Mouse (Mus musculus) CD8-positive naive resting alpha-beta T cell, adult 2 months (primary cell): Measurements from ENCODE around the gene Kctd2.
"Not testable (repeated sequence)": the region's sequence is repeated elsewhere in the genome, so short reads cannot be mapped to it uniquely, and the experiment has no call there.

Experiments
- DNase-seq, 2 experiments: peaks; one replicate each; pipeline ENCODE4 v3.0.0; 2022; ENCODE audit warnings: low read depth in 2 of 2, low spot score in 2 of 2

The Kctd2 gene

DNA sequence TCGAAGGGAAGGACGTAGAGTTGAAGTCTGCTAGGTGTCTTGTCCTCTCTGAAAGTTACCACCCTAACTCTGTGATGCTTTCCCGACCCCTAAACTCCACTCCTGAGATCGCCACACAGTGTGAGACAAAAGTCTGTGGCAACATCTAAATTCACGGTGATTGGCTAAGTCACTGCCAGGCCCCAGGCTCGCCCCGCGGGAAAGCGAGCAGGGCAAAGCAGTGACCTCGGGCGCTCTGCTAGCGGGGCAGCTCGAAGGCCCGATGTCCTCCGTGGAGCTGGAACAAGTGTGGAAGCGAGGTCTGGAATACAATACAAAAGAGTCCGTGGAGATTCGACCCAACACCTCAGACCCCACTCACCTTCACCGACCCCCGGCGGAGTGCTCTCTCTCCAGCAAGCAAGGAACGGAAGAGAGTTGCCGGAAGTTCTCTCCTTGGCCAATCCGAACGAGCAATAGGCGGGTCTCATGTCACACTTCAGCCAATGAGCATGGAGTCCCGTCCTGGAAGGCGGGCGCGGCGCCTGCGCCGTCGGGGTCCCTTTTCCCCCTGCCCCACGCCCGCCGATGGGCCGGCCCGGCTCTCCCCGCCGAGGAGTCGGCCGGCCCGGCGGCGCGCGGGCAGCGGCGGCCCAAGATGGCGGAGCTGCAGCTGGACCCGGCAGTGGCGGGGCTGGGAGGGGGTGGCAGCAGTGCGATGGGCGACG lies at the start of gene Kctd2, which contains the start of gene Atp5h:
Gene Kctd2 (plus strand): TSS at position 598 of the 707 bp plus-strand sequence.
Gene Atp5h (minus strand): TSS at position 432 of the 707 bp plus-strand sequence.
- peak; percentile 91 to 93 for DNase-seq

DNA sequence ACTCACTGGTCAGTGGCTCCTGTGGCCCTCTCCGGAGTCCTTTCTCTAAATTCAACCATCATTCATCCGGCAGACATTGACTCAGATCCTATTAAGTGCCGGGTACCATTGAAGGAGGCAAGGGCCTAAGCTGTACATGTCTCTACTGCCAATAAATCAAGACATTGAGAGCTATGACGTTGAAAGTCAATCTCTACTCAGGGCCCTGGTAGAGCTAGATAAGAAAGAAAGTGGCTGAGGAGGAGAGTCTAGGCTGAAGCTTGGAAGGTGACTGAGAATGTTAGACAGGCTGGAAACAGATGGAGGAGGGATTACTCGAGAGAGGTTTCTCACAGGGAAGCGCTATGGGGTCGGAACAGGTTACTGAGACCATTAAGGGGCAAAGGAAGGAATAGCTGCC lies 49.6 kb upstream of the Kctd2 start:
- DNase-seq: no peak

DNA sequence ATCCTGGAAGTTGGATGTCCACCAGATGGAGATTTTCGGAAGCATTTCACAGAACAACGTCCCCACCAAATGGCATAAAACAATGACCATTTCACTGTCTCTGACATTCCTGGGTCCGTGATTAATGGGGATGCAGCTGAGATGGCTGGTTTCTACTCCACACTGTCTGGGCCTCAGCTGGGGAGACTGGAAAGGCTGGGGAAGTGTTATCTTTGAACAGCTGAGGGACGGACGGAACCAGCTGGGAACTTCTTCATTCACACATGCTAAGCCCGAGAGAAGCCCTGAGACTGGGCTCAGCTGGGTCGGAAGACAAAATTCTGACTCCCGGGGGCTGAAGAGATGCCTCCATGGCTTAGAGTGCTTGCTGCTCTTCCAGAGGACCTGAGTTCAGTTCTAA lies 48.6 kb upstream of the Kctd2 start:
- DNase-seq: no peak

DNA sequence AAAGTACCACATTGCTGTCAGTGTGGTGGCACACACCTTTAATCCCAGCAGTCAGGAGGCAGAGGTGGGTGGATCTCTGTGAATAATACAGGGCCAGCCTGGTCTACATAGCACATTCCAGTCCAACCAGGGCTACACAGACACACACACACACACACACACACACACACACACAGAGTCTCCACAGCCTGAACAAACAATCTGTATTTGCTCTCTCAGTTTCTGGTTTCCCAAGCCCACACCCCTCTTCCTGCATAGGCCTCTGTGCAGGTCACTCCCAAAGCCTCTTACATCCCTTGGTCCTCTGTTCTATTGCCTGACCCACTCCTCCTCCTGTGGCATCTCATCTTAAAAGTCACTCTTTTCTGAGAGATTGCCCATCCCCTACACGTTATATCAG lies 47.9 kb upstream of the Kctd2 start:
- no peak for DNase-seq

DNA sequence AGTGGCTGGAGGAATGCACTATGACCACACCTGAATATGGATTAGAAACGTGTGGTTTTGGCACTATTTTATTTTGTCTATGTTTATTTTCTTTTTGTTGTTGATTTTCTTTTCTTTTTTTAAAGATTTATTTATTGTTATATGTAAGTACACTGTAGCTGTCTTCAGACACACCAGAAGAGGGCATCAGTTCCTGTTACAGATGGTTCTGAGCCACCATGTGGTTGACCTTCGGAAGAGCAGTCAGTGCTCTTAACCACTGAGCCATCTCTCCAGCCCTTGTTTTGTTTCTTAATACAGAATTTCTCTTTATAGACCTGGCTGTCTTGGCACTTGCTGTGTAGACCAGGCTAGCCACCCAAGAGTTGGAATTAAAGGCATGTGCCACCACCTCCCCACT lies 47.2 kb upstream of the Kctd2 start:
- no peak for DNase-seq

DNA sequence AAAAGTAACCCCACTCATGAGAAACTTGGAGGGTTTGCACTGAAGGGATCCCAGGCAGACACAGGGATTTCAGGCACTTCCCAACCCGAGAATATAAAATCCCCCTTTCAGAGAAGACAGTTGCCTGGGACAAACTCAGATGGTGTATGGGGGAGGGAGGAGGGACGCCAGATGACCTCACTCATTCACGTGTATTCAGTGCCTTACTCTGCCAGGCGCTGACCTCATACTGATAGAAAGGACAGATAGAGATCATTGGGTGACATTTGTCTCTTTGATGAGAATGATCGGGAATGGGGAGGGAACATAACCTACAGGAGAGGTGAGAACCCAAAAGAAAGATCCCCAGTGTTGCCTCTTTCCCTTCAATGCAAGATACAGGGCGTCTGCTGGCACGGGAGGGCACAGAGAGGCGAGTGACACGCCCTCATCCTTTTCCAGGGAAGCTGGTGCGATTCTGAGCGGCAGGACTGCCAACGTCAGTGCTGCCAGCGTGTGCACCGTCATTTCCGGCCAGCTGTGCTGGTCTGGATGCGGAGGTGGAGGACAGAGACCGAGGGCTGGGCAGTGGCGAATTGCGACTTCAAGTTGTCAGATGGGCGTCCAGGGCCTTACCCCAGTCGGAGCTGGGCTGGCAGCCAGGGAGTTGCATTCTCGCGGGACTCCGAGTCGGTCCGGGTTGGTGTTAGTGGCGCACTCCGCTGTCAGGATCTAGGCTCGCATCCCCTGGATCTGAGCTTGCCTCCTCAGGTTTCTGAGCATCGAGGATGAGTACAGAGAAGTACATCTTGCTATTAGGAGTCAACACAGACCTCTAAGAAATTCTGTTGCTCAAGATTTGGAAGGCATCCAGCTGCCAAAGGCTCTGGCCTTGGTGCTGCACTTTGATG lies 45.9 kb upstream of the Kctd2 start:
- no peak for DNase-seq

DNA sequence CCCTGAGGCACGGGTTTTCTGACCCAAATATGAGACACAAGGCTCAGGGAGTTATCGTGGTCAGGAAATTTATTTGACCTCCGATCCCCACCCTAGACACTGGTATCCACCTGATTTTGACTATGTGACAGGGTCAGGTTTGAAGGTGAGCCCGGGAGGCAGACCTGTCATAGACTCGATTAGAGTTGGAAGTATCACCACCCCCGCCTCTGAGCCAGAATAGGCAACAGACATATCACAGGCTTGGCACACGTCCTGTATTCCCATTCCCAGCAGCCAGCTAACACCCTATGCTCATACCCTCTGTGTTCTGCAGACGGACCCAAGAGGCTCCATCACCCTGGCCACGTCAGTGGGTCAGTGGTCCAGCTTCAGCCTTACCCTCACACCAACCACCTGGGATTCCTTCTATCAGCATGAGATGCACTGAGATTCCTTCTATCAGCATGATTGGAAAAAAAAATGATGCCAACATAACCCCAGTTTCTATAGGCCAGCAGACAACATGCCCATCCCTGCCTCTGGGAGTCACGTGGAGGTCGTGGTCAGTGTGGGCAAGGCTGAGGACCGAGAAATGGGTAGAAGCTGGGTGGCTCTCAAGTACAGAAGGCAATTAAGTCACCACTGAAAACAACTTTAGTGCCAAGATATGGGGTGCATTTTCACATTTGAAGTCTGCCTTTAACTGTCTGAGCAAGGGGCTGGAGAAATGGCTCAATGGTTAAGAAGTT lies 45.1 kb upstream of the Kctd2 start:
- DNase-seq: no peak

DNA sequence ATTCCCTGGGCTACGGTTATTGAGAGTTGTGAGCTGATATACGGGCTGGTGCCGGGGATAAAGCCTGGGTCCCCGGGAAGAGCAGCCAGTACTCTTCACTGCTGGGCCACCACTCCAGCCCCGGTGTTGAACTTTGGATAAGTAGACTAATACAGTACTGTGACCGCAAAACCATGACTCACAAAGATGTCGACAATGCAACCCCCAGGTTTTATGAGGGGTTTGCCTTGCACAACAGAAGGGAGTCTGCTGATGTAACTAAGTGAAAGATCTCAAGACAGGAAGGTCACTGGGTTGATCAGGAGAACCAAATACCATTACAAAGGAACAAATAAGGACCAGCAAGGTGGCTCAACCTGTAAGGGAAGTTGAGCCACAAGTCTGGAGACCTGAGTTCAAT lies 43.2 kb upstream of the Kctd2 start:
- DNase-seq: no peak

DNA sequence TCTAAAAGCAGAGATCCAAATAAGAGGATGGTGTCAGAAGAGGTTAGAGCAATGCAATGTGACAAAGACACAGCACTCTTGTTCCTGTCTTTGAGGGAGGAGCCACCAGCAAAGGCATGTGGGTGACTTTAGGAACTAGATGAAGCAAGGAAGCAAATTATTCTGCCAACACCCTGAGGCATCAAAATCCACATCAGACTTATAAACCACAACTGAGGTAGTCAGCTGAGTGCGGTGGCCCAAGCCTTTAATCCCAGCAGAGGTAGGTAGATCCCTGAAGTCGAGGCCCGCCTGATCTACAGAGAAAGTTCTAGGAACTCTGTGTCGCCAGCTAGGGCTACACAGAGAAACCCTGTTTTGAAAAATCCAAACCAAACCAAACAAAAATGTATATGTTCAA lies 42.7 kb upstream of the Kctd2 start:
- DNase-seq: no peak

DNA sequence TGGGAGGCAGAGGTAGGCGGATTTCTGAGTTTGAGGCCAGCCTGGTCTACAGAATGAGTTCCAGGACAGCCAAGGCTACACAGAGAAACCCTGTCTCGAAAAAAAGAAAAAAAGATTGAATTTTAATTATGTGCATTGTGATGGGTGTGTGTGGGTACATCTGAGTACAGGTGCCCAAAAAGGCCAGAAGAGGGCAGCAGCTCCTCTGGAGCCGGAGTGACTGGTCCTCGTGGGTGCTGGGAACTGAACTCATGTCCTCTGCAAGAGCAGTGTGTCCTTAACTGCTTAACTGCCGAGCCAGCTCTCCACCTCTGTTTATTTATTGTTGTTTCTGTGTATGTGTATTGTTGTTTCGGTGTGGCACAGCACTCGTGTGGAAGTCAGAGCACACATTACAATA lies 42.1 kb upstream of the Kctd2 start:
- no peak for DNase-seq

DNA sequence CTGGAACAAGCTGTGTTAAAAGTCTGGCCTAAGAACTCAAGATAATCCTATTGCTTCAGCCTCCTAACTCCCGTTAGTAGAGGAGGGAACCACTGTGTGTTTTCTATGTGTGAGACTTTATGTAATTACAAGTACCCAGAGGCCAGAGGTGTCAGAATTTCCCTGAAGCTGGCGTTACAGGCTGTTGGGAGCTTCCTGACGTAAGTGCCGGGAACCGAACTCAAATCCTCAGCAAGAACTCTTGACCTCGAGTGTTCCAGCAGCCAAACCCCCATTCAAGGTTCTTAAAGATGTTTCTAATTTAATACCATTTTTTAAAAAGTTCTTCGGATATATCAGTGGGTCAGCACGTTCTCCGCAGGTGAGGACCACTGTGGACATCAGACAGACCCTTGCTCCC lies 38.7 kb upstream of the Kctd2 start:
- DNase-seq: no peak

DNA sequence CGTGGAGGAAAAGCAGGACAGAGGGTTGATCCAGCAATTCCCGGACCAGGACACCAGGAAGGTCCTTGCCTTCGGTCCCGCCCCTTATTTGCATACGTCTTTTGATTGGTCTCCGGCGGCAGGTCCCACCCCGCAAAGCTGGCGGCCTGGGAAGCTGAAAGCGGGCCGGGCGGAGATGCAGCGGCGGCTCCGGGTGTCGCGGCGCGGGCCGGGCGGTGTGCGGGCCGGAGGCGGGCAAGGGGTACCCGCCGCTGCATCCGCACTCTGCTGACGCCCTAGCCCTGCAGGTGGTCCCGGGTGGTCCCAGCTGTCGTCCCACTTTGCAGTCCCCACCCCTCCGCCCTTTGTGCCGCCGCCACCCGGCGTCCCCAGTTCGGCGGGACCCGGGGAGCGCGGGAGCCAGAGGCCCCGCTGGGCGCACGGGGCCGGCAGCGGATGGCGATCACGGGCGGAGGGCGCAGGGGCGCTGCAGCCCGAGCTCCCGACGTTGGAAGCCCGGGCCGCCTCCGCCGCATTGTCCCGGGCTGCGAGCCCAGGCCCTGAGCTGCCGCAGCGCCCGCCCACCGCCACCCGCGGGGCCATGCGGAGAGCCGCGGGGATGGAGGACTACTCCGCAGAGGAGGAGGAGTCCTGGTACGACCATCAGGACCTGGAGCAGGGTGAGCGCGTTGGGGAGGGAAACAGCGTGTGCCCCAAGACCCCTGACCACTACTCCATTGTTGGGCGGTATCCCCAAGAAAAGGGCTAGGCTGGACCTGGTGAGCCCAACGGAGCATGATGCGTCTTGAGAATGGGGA lies 38.0 kb upstream of the Kctd2 start, which contains the start of gene Cdr2l:
Gene Cdr2l (plus strand): TSS at position 174 of the 797 bp plus-strand sequence.
- DNase-seq: peak in 1 of 2 experiments; percentile 6

DNA sequence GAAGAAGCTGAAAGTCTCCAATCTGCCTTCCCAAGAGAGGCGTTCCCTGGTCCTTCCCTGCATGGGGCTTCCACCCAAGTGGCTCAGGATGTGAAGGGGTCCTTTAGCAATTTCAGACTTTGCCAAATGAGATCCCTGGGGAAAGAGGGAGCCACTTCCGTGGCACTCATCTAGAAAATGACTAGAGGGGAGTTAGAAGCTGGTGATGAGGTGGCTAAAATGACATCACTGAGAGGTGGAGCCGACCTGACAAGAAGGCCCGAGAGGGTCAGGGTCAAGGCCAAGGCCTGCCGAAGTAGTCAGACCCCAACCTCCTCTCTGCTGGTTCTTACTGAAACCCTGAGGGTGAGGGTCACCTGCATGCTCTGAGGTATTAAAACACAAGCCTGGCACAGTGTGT lies 37.0 kb upstream of the Kctd2 start:
- DNase-seq: no peak

DNA sequence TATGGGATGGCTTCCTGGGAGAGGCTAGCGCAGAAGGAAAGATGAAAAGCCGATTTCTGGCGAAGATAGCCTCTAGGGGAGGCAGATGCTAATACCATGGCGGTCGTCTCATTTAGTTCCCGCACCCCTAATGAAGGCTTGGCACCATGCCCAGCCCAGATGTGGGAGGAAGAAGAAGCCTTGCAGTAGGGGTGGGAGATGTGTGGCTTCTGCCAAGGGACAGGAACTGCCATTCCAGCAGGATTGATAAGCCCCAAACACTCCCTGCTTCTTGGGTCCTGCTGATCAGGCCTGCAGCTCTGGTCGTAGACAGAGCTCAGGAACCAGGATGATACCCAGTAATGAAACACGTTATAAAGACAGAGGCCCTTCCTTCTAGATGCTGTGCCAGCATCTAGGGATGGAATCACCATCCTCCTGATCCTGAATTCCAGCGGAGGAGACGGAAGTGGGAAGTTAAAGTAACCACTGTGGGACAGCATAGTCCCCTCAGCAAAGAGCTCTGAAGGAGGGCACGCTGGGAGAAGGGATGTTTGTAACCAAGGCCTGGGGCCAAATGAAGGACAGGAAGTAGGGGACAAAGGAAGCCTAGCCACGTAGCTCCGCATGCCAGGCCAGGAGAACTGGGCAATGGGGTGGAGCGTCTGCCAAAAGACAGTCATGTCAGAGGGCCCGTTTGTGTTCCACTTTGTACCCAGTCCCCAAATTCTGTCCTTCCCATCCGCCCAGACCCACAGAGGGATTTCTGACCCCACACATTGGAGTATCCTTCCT lies 36.0 kb upstream of the Kctd2 start:
- DNase-seq: no peak

DNA sequence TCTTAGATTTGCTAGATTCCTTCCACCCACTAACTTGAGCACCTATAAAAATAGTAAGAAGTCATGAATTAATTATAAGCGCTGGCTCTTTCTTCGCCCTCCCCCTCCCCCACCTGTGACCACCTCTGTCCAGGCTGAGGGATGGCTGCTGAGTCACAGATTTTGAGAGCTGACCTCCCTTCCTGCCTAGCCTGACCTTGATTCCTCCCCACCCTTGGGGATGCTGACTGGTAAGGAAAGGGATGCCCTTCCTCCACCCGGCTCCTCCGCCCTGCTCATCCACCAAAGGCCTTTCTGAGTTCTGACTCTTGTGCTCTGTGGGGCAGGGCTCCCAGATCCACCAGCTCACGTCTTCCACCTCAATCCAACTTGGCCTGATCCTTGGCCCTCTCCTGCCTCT lies 35.3 kb upstream of the Kctd2 start:
- no peak for DNase-seq

DNA sequence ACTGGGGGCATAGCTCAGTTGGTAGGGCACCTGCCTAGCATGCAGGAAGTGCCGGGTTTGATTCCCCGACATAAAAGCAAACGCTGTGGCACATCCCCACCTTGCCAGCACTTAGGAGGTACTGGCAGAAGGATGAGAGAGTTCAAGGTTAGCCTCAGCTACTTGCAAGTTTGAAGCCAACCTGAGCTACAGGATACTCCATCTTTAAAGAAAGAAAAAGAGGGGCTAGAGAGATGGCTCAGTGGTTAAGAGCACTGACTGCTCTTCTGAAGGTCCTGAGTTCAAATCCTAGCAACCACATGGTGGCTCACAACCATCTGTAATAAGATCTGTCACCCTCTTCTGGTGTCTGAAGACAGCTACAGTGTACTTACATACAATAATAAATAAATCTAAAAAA lies 33.1 kb upstream of the Kctd2 start:
- not testable (repeated sequence) for DNase-seq

DNA sequence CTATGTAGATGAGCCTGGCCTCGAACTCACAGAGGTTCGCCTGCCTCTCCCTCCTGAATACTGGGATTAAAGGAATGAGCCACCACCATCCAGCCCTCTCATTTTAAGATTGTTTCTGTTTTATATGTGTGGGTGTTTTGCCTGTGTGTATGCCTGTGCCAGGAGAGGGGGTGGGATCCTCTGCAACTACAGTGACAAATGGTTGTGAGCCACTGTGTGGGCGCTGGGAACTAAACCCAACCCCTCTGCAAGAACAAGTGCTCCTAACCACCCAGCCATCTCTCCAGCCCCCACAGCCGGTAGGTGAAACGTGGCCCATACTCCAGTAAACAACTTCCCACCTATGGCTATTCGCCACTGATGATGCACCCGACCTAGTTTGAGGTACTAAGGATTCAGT lies 28.6 kb upstream of the Kctd2 start:
- DNase-seq: no peak

DNA sequence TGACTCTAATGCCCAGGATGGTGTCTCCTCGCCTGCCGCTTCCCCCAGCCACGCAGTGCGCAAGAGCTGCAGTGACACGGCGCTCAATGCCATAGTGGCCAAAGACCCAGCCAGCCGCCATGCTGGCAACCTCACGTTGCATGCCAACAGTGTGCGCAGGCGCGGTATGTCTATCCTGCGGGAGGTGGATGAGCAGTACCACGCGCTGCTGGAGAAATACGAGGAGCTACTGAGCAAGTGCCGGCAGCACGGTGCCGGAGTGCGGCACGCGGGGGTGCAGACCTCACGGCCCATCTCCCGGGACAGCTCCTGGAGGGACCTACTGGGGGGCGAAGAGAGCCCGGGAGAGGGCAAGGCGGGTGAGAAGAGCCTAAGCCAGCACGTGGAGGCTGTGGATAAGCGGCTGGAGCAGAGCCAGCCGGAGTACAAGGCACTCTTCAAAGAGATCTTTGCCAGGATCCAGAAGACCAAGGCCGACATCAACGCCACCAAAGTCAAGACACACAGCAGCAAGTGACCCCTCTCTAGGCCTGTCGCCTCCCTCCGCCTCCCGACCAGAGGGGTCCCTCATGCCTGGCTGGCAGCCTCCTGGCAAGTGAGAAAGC lies 26.1 kb upstream of the Kctd2 start:
- no peak for DNase-seq

DNA sequence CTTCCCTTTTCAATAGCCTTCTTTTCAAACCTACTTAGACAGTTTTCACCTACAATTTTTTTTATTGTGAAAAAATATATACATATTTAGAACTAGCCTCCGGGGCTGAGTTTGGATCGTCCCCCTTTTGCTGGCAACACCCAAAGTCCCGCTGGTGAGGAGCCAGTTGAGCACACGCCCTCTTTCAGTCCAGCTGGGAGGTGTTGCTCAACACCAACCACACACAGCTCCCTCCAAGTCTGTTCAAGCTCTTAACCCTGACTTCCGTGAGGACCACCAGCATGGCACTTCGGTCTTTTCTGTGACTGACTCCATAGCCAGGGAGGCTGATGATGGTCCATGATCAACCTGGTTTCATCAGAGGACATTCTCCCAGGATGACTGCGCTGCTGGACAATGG lies 21.8 kb upstream of the Kctd2 start:
- DNase-seq: no peak

DNA sequence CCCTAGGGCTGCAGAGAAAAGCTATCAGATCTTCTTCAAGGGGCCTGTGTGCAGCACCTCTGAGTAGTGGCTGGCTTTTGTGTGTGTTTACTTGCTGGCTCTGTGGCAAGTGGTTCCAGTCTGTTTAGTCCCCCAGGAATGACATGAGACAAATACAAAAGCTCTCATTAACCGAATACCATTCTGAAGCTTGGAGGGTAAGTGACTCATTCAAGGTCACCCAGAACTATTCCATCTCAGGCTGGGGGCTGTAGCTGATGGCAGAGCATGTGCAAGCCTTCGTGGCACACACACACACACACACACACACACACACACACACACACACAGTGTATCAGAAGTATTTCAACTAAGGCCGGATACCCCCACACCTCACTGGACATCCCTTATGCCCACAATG lies 19.8 kb upstream of the Kctd2 start:
- DNase-seq: no peak
